Mouse (Mus musculus) hindbrain, embryonic 11.5 days (tissue): ENCODE measurements around the gene Mtor. TPM values are rescaled to one million over a fixed set of nuclear protein-coding genes. Genes with fewer than 3 reads are reported as not detected.

Experiments used
- ATAC-seq: fragments of 200-750 bp; cut with Nextera tagmentation; 2 replicates; pipeline ENCODE4 v1.8.0; 2017; ENCODE audit warnings: mild to moderate bottlenecking, moderate TSS enrichment, moderate library complexity; ENCODE audit not compliant: low FRiP score
- DNase-seq: peaks from one replicate; pipeline ENCODE4 v3.0.0-alpha.2; 2015; ENCODE audit warnings: low spot score
- H3K27ac ChIP-seq: fragments of 300-500 bp; sonication (generic); 2 replicates; pipeline ENCODE4 v1.5.1; 2014; ENCODE audit warnings: mild to moderate bottlenecking, low read depth, low read length
- H3K27me3 ChIP-seq: fragments of 300-500 bp; sonication (generic); 2 replicates; pipeline ENCODE4 v1.6.1; 2014; ENCODE audit warnings: mild to moderate bottlenecking, low read length, moderate library complexity, mixed read lengths; ENCODE audit not compliant: control insufficient read depth, insufficient read depth
- H3K36me3 ChIP-seq: fragments of 300-500 bp; sonication (generic); 2 replicates; pipeline ENCODE4 v1.6.1; 2014; ENCODE audit warnings: mild to moderate bottlenecking, low read length, moderate library complexity, mixed read lengths; ENCODE audit not compliant: control insufficient read depth, insufficient read depth
- H3K4me1 ChIP-seq: fragments of 300-500 bp; sonication (generic); replicated peaks from 2 replicates; pipeline ENCODE4 v1.6.1; 2014; ENCODE audit warnings: low read length, mixed read lengths; ENCODE audit not compliant: control insufficient read depth, insufficient read depth
- H3K4me2 ChIP-seq: fragments of 300-500 bp; sonication (generic); replicated peaks from 2 replicates; pipeline ENCODE4 v1.6.1; 2014; ENCODE audit warnings: mild to moderate bottlenecking, low read depth, low read length
- H3K4me3 ChIP-seq: fragments of 300-500 bp; sonication (generic); 2 replicates; pipeline ENCODE4 v1.5.1; 2014; ENCODE audit warnings: low read depth, low read length
- H3K9ac ChIP-seq: fragments of 300-500 bp; sonication (generic); 2 replicates; pipeline ENCODE4 v1.6.1; 2014; ENCODE audit warnings: low read depth, low read length
- H3K9me3 ChIP-seq: fragments of 300-500 bp; sonication (generic); 2 replicates; pipeline ENCODE4 v1.6.1; 2016; ENCODE audit warnings: low read length; ENCODE audit not compliant: control insufficient read depth
- WGBS: fragments of 180-500 bp; shearing (Covaris S2); extraction: QIAGEN DNeasy Blood & Tissue Kit; methylation state at CpG from one replicate; pipeline ENCODE4 v1.1.7; 2014; 5-methylcytosine and 5-hydroxymethylcytosine counted together
- polyA plus RNA-seq: library from polyadenylated mRNA; unstranded; fragments of >200 nt; fragmentation: Nextera tagmentation; extraction: Ambion mirVana; gene quantifications from 2 replicates; pipeline ENCODE4 v1.2.1, GENCODE M21; 2014

Mtor gene
- polyA plus RNA-seq, 1 experiment from 2014 or later = 33.0 TPM

GRCm38 (mm10) chr4:148557766-148558165 lies 109.4 kb downstream of the Mtor start:
- H3K36me3 ChIP-seq = peaks cover 29% of the 10 kb centered on the region

GRCm38 (mm10) chr4:148558297-148559000 lies 110.0 kb downstream of the Mtor start, which contains the start of gene Exosc10:
TSS of gene Exosc10 (plus strand) at chr4:148558429.
- under 1% methylated on average over 63 of the region's 63 CpGs for WGBS
- H3K9ac ChIP-seq = peak within 1 kb of the TSS; percentile 96
- H3K4me2 ChIP-seq = peak within 1 kb of the TSS; percentile 53
- H3K36me3 ChIP-seq = peaks cover 32% of the 10 kb centered on the region
- no peaks in the 10 kb centered on the region for H3K27me3 ChIP-seq
- no peaks in the 10 kb centered on the region for H3K9me3 ChIP-seq
- peak within 1 kb of the TSS; percentile 85 for H3K4me3 ChIP-seq
- H3K27ac ChIP-seq = peak within 1 kb of the TSS; percentile 92
- H3K4me1 ChIP-seq = no peaks in the 10 kb centered on the region
- DNase-seq (peak; percentile 95), ATAC-seq (peak; percentile 92)

More at GRCm38 (mm10) chr4:148557766-148558165, 109.4 kb downstream of the Mtor start:
- H3K9ac ChIP-seq = peak overlapping the region; percentile 96
- H3K27ac ChIP-seq = no peak overlapping the region
- peak; percentile 32; the same call in 1 of the 2 replicates for ATAC-seq
- WGBS = 40% methylated on average over 6 of the region's 6 CpGs
- H3K4me2 ChIP-seq = peak overlapping the region; percentile 53
- peak overlapping the region; percentile 85 for H3K4me3 ChIP-seq
- H3K4me1 ChIP-seq = no peaks in the 10 kb centered on the region
- no peaks in the 10 kb centered on the region for H3K27me3 ChIP-seq
- no peak for DNase-seq
- H3K9me3 ChIP-seq = no peaks in the 10 kb centered on the region

GRCm38 (mm10) chr4:148562676-148563075 lies 114.3 kb downstream of the Mtor start:
- no peak overlapping the region for H3K27ac ChIP-seq
- no peak for DNase-seq
- H3K4me3 ChIP-seq = no peak overlapping the region
- no peaks in the 10 kb centered on the region for H3K27me3 ChIP-seq
- no peaks in the 10 kb centered on the region for H3K9me3 ChIP-seq
- H3K4me2 ChIP-seq = no peak overlapping the region
- no peak for ATAC-seq
- H3K36me3 ChIP-seq = peaks cover 49% of the 10 kb centered on the region
- no peaks in the 10 kb centered on the region for H3K4me1 ChIP-seq
- 92% methylated on average over 17 of the region's 17 CpGs for WGBS
- H3K9ac ChIP-seq = no peak overlapping the region

GRCm38 (mm10) chr4:148563595-148563994 lies 115.2 kb downstream of the Mtor start:
- ATAC-seq = no peak

GRCm38 (mm10) chr4:148570138-148570537 lies 121.7 kb downstream of the Mtor start:
- Histone ChIP-seq H3K4me3 (no peak overlapping the region), H3K4me2 (no peak overlapping the region), H3K9ac (no peak overlapping the region), H3K9me3 (no peaks in the 10 kb centered on the region), H3K27ac (no peak overlapping the region), H3K36me3 (peaks cover 39% of the 10 kb centered on the region), H3K4me1 (no peaks in the 10 kb centered on the region), H3K27me3 (no peaks in the 10 kb centered on the region)
- DNase-seq (no peak), ATAC-seq (no peak)
- WGBS = 93% methylated on average over 10 of the region's 10 CpGs

More at GRCm38 (mm10) chr4:148563595-148563994, 115.2 kb downstream of the Mtor start:
- no peak overlapping the region for H3K4me2 ChIP-seq
- 97% methylated on average over 12 of the region's 12 CpGs for WGBS
- no peak overlapping the region for H3K4me3 ChIP-seq
- DNase-seq = no peak
- no peak overlapping the region for H3K9ac ChIP-seq
- no peaks in the 10 kb centered on the region for H3K4me1 ChIP-seq
- no peak overlapping the region for H3K27ac ChIP-seq
- H3K27me3 ChIP-seq = no peaks in the 10 kb centered on the region
- peaks cover 49% of the 10 kb centered on the region for H3K36me3 ChIP-seq
- H3K9me3 ChIP-seq = no peaks in the 10 kb centered on the region

GRCm38 (mm10) chr4:148570693-148571295 lies 122.4 kb downstream of the Mtor start:
- ATAC-seq = no peak
- no peak overlapping the region for H3K4me2 ChIP-seq
- H3K9ac ChIP-seq = no peak overlapping the region
- 97% methylated on average over 9 of the region's 9 CpGs for WGBS
- H3K4me3 ChIP-seq = no peak overlapping the region
- no peaks in the 10 kb centered on the region for H3K4me1 ChIP-seq
- no peak overlapping the region for H3K27ac ChIP-seq
- no peaks in the 10 kb centered on the region for H3K9me3 ChIP-seq
- H3K36me3 ChIP-seq = peaks cover 39% of the 10 kb centered on the region
- no peak for DNase-seq
- no peaks in the 10 kb centered on the region for H3K27me3 ChIP-seq

- ATAC-seq (no peak), DNase-seq (no peak)
- H3K9ac ChIP-seq = no peak overlapping the region
- no peak overlapping the region for H3K4me3 ChIP-seq
- no peaks in the 10 kb centered on the region for H3K4me1 ChIP-seq
- H3K9me3 ChIP-seq = no peaks in the 10 kb centered on the region
- H3K27ac ChIP-seq = no peak overlapping the region
- H3K36me3 ChIP-seq = peaks cover 31% of the 10 kb centered on the region
- no peaks in the 10 kb centered on the region for H3K27me3 ChIP-seq
- H3K4me2 ChIP-seq = no peak overlapping the region
- 90% methylated on average over 7 of the region's 7 CpGs for whole genome bisulfite sequencing
Observed at GRCm38 (mm10) chr4:148573222-148573621, 124.8 kb downstream of the Mtor start.

- Histone ChIP-seq H3K27me3 (no peaks in the 10 kb centered on the region), H3K4me1 (no peaks in the 10 kb centered on the region), H3K9me3 (no peaks in the 10 kb centered on the region), H3K4me2 (no peak overlapping the region), H3K36me3 (peaks cover 16% of the 10 kb centered on the region; the same call in 1 of the 2 replicates), H3K4me3 (no peak overlapping the region), H3K9ac (no peak overlapping the region), H3K27ac (no peak overlapping the region)
- ATAC-seq (no peak), DNase-seq (no peak)
- 94% methylated on average over 9 of the region's 9 CpGs for WGBS
Observed at GRCm38 (mm10) chr4:148580765-148581164, 132.4 kb downstream of the Mtor start.

- ATAC-seq (no peak), DNase-seq (no peak)
- no peaks in the 10 kb centered on the region for H3K9me3 ChIP-seq
- no peak overlapping the region for H3K4me3 ChIP-seq
- H3K27me3 ChIP-seq = no peaks in the 10 kb centered on the region
- H3K4me2 ChIP-seq = no peak overlapping the region
- H3K4me1 ChIP-seq = no peaks in the 10 kb centered on the region
- H3K36me3 ChIP-seq = peaks cover 13% of the 10 kb centered on the region; the same call in 1 of the 2 replicates
- no peak overlapping the region for H3K27ac ChIP-seq
- no peak overlapping the region for H3K9ac ChIP-seq
- WGBS = 94% methylated on average over 5 of the region's 5 CpGs
Observed at GRCm38 (mm10) chr4:148581422-148581821, 133.0 kb downstream of the Mtor start.
